Mouse (Mus musculus): ENCODE results near the gene Tuba4a. TPM values are rescaled to one million over a fixed set of nuclear protein-coding genes. Genes with fewer than 3 reads are reported as not detected.

Tuba4a gene
- total RNA-seq, 1 experiment from 2014 or later: 55.7 TPM

GRCm38 (mm10) chr1:75215785-75216184 lies 3.9 kb downstream of the Tuba4a start:
- no peak for ATAC-seq (replicated peaks; ENCODE audit: insufficient number of reproducible peaks, low FRiP score, low TSS enrichment, poor library complexity, severe bottlenecking)

GRCm38 (mm10) chr1:75214886-75215285 lies 4.8 kb downstream of the Tuba4a start:
- ATAC-seq (replicated peaks; ENCODE audit: insufficient number of reproducible peaks, low FRiP score, low TSS enrichment, poor library complexity, severe bottlenecking): no peak

- ATAC-seq (replicated peaks; ENCODE audit: insufficient number of reproducible peaks, low FRiP score, low TSS enrichment, poor library complexity, severe bottlenecking): no peak
Observed at GRCm38 (mm10) chr1:75214442-75214841, 5.2 kb downstream of the Tuba4a start.

- ATAC-seq (replicated peaks; ENCODE audit: insufficient number of reproducible peaks, low FRiP score, low TSS enrichment, poor library complexity, severe bottlenecking): peak; percentile 40
Observed at GRCm38 (mm10) chr1:75213096-75213495, 6.6 kb downstream of the Tuba4a start.

DNA sequence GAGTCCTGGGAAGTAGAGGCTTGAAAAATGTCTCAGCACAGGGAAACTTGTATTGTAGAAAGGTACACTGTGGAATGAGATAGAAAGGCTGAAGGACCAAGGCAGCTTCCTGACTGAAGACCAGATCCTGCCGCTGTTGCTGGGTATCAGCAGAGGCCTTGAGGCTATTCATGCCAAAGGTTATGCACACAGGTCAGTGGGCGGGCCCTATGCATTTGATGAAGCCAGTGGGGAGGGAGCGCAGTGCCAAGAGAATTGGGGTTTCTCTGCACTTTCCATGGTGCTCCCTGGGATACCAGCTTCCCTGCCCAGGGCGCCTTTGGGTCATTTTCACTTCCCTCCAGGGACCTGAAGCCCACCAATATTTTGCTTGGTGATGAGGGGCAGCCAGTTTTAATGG lies 7.1 kb downstream of the Tuba4a start:
- no peak for ATAC-seq (replicated peaks; ENCODE audit: insufficient number of reproducible peaks, low FRiP score, low TSS enrichment, poor library complexity, severe bottlenecking)

GRCm38 (mm10) chr1:75211141-75211708 lies 8.4 kb downstream of the Tuba4a start:
- no peak for ATAC-seq (replicated peaks; ENCODE audit: insufficient number of reproducible peaks, low FRiP score, low TSS enrichment, poor library complexity, severe bottlenecking)

- ATAC-seq (replicated peaks; ENCODE audit: insufficient number of reproducible peaks, low FRiP score, low TSS enrichment, poor library complexity, severe bottlenecking): peak; percentile 90
Observed at GRCm38 (mm10) chr1:75210136-75211087, 9.3 kb downstream of the Tuba4a start, which contains the start of the genes Glb1l and Stk16. TSS of gene Glb1l (minus strand) at chr1:75210813. TSS of gene Stk16 (plus strand) at chr1:75210838.

GRCm38 (mm10) chr1:75208967-75209678 lies 10.5 kb downstream of the Tuba4a start:
- no peak for ATAC-seq (replicated peaks; ENCODE audit: insufficient number of reproducible peaks, low FRiP score, low TSS enrichment, poor library complexity, severe bottlenecking)

GRCm38 (mm10) chr1:75201236-75201635 lies 18.4 kb downstream of the Tuba4a start:
- no peak for ATAC-seq (replicated peaks; ENCODE audit: insufficient number of reproducible peaks, low FRiP score, low TSS enrichment, poor library complexity, severe bottlenecking)

DNA sequence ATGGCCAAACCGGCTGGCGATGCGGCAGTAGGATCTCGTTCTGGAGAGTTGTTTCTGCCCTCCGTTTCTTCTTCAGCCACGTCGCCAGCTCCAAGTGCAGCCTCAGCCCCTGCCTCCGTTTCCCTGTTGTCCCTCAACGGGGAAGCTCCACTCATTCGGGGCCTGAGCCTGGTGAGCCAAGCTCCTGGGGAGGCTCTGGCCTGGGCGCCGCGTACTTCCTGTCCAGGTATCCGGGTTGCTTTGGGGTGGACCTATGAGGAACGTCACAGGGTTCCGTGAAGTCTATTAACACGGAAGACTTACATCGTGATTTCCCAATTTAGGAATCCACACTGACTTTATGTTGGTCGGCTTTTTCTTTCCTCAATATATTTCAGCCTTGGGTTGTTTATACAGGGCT lies 27.2 kb downstream of the Tuba4a start:
- ATAC-seq (replicated peaks; ENCODE audit: insufficient number of reproducible peaks, low FRiP score, low TSS enrichment, poor library complexity, severe bottlenecking): peak; percentile 57; the same call in 1 of the 2 replicates

- ATAC-seq (replicated peaks; ENCODE audit: insufficient number of reproducible peaks, low FRiP score, low TSS enrichment, poor library complexity, severe bottlenecking): peak; percentile 94
Observed at GRCm38 (mm10) chr1:75191622-75192402, 27.9 kb downstream of the Tuba4a start, which contains the start of the genes Ankzf1 and Atg9a. TSS of gene Ankzf1 (plus strand) at chr1:75192151. TSS of gene Atg9a (minus strand) at chr1:75192196.

- no peak for ATAC-seq (replicated peaks; ENCODE audit: insufficient number of reproducible peaks, low FRiP score, low TSS enrichment, poor library complexity, severe bottlenecking)
Observed at GRCm38 (mm10) chr1:75191258-75191621, 28.4 kb downstream of the Tuba4a start.

DNA sequence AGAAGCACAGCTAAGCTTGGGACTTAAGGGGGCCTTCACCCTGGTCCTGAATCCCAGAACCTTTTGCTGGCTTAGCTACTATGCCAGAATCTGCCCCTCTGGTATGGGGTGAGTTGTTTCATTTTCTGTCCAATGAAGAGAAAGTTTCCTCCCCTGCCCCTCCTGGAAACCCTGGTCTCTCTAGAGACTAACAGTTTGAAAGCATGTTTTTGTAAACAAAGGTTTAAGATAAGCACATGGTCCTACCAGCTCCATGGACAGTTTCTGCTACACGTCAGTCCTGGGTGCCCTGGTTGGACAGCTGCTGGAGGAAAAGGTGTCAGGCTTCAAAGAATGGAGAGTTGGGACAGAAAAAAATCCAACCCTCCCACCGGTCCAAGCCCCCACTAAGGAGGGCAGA lies 29.1 kb downstream of the Tuba4a start:
- no peak for ATAC-seq (replicated peaks; ENCODE audit: insufficient number of reproducible peaks, low FRiP score, low TSS enrichment, poor library complexity, severe bottlenecking)

DNA sequence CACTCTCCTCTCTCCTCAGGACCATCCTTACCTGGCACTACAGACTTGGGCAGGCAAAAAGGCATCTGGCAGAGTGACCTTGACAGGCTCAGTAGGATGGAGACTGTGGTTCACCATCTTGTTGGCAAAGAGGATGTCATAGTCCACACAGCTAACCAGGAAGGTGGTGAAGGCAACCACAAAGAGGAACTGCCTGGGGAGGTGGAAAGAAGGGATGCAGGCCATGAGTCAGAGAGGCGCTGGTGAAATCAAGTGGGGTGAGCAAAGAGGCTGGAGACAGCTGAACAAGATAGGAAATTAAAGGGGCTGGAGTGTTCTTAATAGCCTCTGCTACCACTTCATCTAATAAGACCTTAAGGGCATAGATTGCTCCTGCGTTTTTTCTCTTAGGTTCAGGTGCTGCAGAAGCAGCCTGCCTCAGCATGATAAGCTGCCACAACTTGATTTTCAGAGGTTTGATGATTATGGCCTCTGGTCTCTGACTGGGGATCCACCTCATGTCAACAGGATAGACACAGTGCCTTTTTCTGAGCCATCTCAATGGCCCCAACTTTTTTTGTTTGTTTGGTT lies 31.7 kb downstream of the Tuba4a start:
- ATAC-seq (replicated peaks; ENCODE audit: insufficient number of reproducible peaks, low FRiP score, low TSS enrichment, poor library complexity, severe bottlenecking): peak; percentile 68

DNA sequence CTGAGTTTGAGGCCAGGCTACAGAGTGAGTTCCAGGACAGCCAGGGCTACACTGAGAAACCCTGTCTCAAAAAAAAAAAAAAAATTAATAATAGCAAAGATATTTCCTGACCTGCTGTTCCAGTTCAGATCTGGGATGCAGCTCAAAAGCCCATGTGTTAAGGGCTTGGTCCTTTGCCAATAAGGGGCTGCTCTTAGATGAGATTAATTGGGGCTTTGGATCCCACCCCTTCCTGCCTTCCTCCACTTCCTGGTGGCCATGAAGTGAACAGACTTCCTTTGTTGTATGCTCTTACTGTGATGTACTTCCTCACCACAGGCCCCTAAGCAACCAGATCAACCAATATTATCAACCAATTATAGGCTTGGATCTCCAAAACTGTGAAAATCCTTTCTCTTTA lies 32.5 kb downstream of the Tuba4a start:
- ATAC-seq (replicated peaks; ENCODE audit: insufficient number of reproducible peaks, low FRiP score, low TSS enrichment, poor library complexity, severe bottlenecking): no peak

DNA sequence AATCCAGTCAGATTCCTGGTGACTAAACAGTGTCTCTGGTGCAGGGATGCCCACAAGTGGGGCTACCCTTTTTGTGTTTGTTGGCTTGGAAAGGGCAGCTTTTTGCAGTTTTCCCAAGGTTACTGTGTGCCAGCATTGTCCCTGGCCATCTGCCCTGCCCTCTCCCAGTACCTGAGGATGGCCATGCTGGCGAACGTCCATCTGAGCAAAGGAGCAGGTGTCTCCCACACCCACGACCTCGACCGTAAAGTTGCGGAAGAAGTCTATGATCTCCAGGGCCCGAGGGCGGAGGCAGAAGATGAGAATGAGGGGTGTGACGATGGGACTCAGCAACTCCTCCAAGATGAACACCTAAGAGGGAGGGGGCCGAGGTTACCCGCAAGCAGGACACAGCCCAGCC lies 34.2 kb downstream of the Tuba4a start:
- ATAC-seq (replicated peaks; ENCODE audit: insufficient number of reproducible peaks, low FRiP score, low TSS enrichment, poor library complexity, severe bottlenecking): no peak

- no peak for ATAC-seq (replicated peaks; ENCODE audit: insufficient number of reproducible peaks, low FRiP score, low TSS enrichment, poor library complexity, severe bottlenecking)
Observed at GRCm38 (mm10) chr1:75182160-75182559, 37.5 kb downstream of the Tuba4a start.

- ATAC-seq (replicated peaks; ENCODE audit: insufficient number of reproducible peaks, low FRiP score, low TSS enrichment, poor library complexity, severe bottlenecking): no peak
Observed at GRCm38 (mm10) chr1:75181377-75181870, 38.2 kb downstream of the Tuba4a start.

Data from monocyte, adult 5-6 weeks (primary cell).